Mouse (Mus musculus): ENCODE results near the gene Casr. TPM values are rescaled to one million over a fixed set of nuclear protein-coding genes. Genes with fewer than 3 reads are reported as not detected.

Gene Casr
- total RNA-seq, 1 experiment, result 0.13 TPM

GRCm38 (mm10) chr16:36589898-36590297, 28.0 kb upstream of the Casr start:
- no peak overlapping the region for H3K27ac ChIP-seq (ENCODE audit: insufficient read depth, low read depth, low read length, poor library complexity, severe bottlenecking)
- H3K4me1 ChIP-seq (ENCODE audit: control insufficient read depth in 2 of 2, insufficient read depth in 2 of 2, low read length in 2 of 2, poor library complexity in 1 of 2), result no peaks in the 10 kb centered on the region
- no peaks in the 10 kb centered on the region for H3K9me3 ChIP-seq (ENCODE audit: control insufficient read depth, insufficient read depth, low read depth, low read length)
- no peak for DNase-seq (ENCODE audit: low read depth, low spot score)
- in situ Hi-C loops (cut with MboI; ENCODE audit: low sequenced_read_pairs in 2 of 2, unreplicated experiment in 2 of 2), result no loop called here
- no peaks in the 10 kb centered on the region for H3K36me3 ChIP-seq (ENCODE audit: control insufficient read depth, insufficient read depth, low read length, poor library complexity, severe bottlenecking)
- no peak overlapping the region for H3K9ac ChIP-seq (ENCODE audit: insufficient read depth, low read depth, low read length, poor library complexity, severe bottlenecking)
- TF ChIP-seq CHD2 (IDR thresholded peaks at IDR 0.05; ENCODE audit: low read depth, low read length) (no peak), MAFK (IDR thresholded peaks at IDR 0.05; ENCODE audit: insufficient read depth, low read depth, low read length) (no peak), HCFC1 (IDR thresholded peaks at IDR 0.05; ENCODE audit: borderline replicate concordance, insufficient read depth, low read length) (no peak), ZNF384 (IDR thresholded peaks at IDR 0.05; ENCODE audit: low read depth, low read length) (no peak)
- H3K4me3 ChIP-seq (ENCODE audit: insufficient read depth in 1 of 2, low read depth in 1 of 2, low read length in 2 of 2, poor library complexity in 1 of 2, severe bottlenecking in 1 of 2), result no peak overlapping the region

GRCm38 (mm10) chr16:36587971-36588370, 26.0 kb upstream of the Casr start:
- Histone ChIP-seq H3K27ac (ENCODE audit: insufficient read depth, low read depth, low read length, poor library complexity, severe bottlenecking) (no peak overlapping the region), H3K36me3 (ENCODE audit: control insufficient read depth, insufficient read depth, low read length, poor library complexity, severe bottlenecking) (no peaks in the 10 kb centered on the region), H3K4me1 (ENCODE audit: control insufficient read depth in 2 of 2, insufficient read depth in 2 of 2, low read length in 2 of 2, poor library complexity in 1 of 2) (no peaks in the 10 kb centered on the region), H3K9ac (ENCODE audit: insufficient read depth, low read depth, low read length, poor library complexity, severe bottlenecking) (no peak overlapping the region), H3K9me3 (ENCODE audit: control insufficient read depth, insufficient read depth, low read depth, low read length) (no peaks in the 10 kb centered on the region), H3K4me3 (ENCODE audit: insufficient read depth in 1 of 2, low read depth in 1 of 2, low read length in 2 of 2, poor library complexity in 1 of 2, severe bottlenecking in 1 of 2) (no peak overlapping the region)
- DNase-seq (ENCODE audit: low read depth, low spot score), result no peak
- in situ Hi-C loops (cut with MboI; ENCODE audit: low sequenced_read_pairs in 2 of 2, unreplicated experiment in 2 of 2), result no loop called here
- TF ChIP-seq ZNF384 (IDR thresholded peaks at IDR 0.05; ENCODE audit: low read depth, low read length) (no peak), ZC3H11A (IDR thresholded peaks at IDR 0.05; ENCODE audit: borderline replicate concordance, low read depth, low read length) (no peak), MAFK (IDR thresholded peaks at IDR 0.05; ENCODE audit: insufficient read depth, low read depth, low read length) (no peak), HCFC1 (IDR thresholded peaks at IDR 0.05; ENCODE audit: borderline replicate concordance, insufficient read depth, low read length) (no peak), CHD2 (IDR thresholded peaks at IDR 0.05; ENCODE audit: low read depth, low read length) (no peak)

DNA sequence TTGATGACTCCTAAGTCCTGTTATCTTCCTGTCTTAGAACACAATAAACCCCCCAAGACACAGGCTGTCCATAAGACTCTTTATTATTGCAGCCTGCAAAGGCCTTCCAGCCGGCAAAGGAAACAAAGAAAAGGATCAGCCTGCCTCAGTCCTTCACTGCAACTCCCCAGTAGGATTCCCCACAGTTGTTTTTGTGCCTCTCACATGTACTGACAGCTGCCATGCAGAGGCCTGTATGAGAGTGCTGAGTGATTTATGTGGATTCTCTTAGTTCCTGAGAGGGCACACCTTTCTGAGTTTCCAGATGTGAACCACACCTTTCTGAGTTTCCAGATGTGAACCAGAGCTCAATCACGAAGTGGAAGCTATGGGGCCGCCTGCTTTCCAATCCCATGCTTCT, 20.1 kb upstream of the Casr start:
- Histone ChIP-seq H3K4me1 (ENCODE audit: control insufficient read depth in 2 of 2, insufficient read depth in 2 of 2, low read length in 2 of 2, poor library complexity in 1 of 2) (no peaks in the 10 kb centered on the region), H3K36me3 (ENCODE audit: control insufficient read depth, insufficient read depth, low read length, poor library complexity, severe bottlenecking) (no peaks in the 10 kb centered on the region), H3K9me3 (ENCODE audit: control insufficient read depth, insufficient read depth, low read depth, low read length) (no peaks in the 10 kb centered on the region), H3K4me3 (ENCODE audit: insufficient read depth in 1 of 2, low read depth in 1 of 2, low read length in 2 of 2, poor library complexity in 1 of 2, severe bottlenecking in 1 of 2) (no peak overlapping the region), H3K9ac (ENCODE audit: insufficient read depth, low read depth, low read length, poor library complexity, severe bottlenecking) (no peak overlapping the region), H3K27ac (ENCODE audit: insufficient read depth, low read depth, low read length, poor library complexity, severe bottlenecking) (no peak overlapping the region)
- TF ChIP-seq CHD2 (IDR thresholded peaks at IDR 0.05; ENCODE audit: low read depth, low read length), result no peak
- no peak for TF ChIP-seq MAFK (IDR thresholded peaks at IDR 0.05; ENCODE audit: insufficient read depth, low read depth, low read length)
- no peak for TF ChIP-seq ZC3H11A (IDR thresholded peaks at IDR 0.05; ENCODE audit: borderline replicate concordance, low read depth, low read length)
- no peak for TF ChIP-seq ZNF384 (IDR thresholded peaks at IDR 0.05; ENCODE audit: low read depth, low read length)
- no peak for TF ChIP-seq HCFC1 (IDR thresholded peaks at IDR 0.05; ENCODE audit: borderline replicate concordance, insufficient read depth, low read length)
- DNase-seq (ENCODE audit: low read depth, low spot score), result no peak
- in situ Hi-C loops (cut with MboI; ENCODE audit: low sequenced_read_pairs in 2 of 2, unreplicated experiment in 2 of 2), result no loop called here

DNA sequence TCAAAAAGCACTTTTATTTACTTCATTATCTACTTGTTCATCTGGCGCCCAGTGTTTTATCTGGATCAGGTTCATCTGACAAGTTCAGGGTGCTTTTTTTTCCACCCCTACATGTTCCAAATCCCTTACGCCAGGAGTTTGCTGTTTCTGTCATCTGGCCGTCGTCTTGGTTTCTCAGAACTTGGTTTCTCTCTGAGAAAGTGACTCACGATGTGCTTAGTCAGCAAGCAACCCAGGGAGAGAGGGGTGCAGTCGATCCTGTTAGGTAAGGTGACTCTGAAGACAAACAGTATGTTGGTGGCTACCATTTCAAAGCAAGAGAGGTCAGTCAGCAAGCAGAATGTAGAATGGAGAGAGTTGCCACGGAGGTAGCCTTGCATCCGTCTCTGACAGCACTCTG, 10.0 kb upstream of the Casr start:
- DNase-seq (ENCODE audit: low read depth, low spot score), result no peak
- in situ Hi-C loops (cut with MboI; ENCODE audit: low sequenced_read_pairs in 2 of 2, unreplicated experiment in 2 of 2), result no loop called here
- Histone ChIP-seq H3K4me3 (ENCODE audit: insufficient read depth in 1 of 2, low read depth in 1 of 2, low read length in 2 of 2, poor library complexity in 1 of 2, severe bottlenecking in 1 of 2) (no peak overlapping the region), H3K27ac (ENCODE audit: insufficient read depth, low read depth, low read length, poor library complexity, severe bottlenecking) (no peak overlapping the region), H3K9me3 (ENCODE audit: control insufficient read depth, insufficient read depth, low read depth, low read length) (no peaks in the 10 kb centered on the region), H3K4me1 (ENCODE audit: control insufficient read depth in 2 of 2, insufficient read depth in 2 of 2, low read length in 2 of 2, poor library complexity in 1 of 2) (no peaks in the 10 kb centered on the region), H3K9ac (ENCODE audit: insufficient read depth, low read depth, low read length, poor library complexity, severe bottlenecking) (no peak overlapping the region), H3K36me3 (ENCODE audit: control insufficient read depth, insufficient read depth, low read length, poor library complexity, severe bottlenecking) (no peaks in the 10 kb centered on the region)
- TF ChIP-seq MAFK (IDR thresholded peaks at IDR 0.05; ENCODE audit: insufficient read depth, low read depth, low read length), result no peak
- TF ChIP-seq CHD2 (IDR thresholded peaks at IDR 0.05; ENCODE audit: low read depth, low read length), result no peak
- no peak for TF ChIP-seq ZNF384 (IDR thresholded peaks at IDR 0.05; ENCODE audit: low read depth, low read length)
- TF ChIP-seq HCFC1 (IDR thresholded peaks at IDR 0.05; ENCODE audit: borderline replicate concordance, insufficient read depth, low read length), result no peak
- no peak for TF ChIP-seq ZC3H11A (IDR thresholded peaks at IDR 0.05; ENCODE audit: borderline replicate concordance, low read depth, low read length)

DNA sequence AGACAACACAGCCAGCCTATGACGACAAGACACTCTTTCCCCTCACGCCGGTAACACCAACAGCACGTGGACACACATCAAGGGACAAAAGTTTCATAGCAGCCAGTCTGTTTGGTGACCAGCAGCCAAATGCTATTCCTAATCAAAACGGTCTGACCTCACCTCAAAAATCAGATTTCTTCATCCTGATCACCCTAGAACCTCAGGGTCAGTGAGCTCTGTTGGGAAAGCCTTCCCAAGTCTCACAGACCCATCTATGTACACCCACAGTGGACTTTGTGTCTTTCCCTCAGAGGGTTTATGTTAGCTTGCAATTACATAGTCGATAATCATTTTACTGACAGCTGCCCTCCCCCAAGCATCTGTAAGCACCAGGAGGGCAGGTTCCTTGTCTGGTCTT, 2.4 kb downstream of the Casr start:
- no peak overlapping the region for H3K9ac ChIP-seq (ENCODE audit: insufficient read depth, low read depth, low read length, poor library complexity, severe bottlenecking)
- H3K4me1 ChIP-seq (ENCODE audit: control insufficient read depth in 2 of 2, insufficient read depth in 2 of 2, low read length in 2 of 2, poor library complexity in 1 of 2), result peaks cover 3 to 7% of the 10 kb centered on the region in 2 experiments; a peak in 3 of 4 replicates
- in situ Hi-C loops (cut with MboI; ENCODE audit: low sequenced_read_pairs in 2 of 2, unreplicated experiment in 2 of 2), result no loop called here
- no peaks in the 10 kb centered on the region for H3K9me3 ChIP-seq (ENCODE audit: control insufficient read depth, insufficient read depth, low read depth, low read length)
- TF ChIP-seq ZNF384 (IDR thresholded peaks at IDR 0.05; ENCODE audit: low read depth, low read length), result no peak
- no peaks in the 10 kb centered on the region for H3K36me3 ChIP-seq (ENCODE audit: control insufficient read depth, insufficient read depth, low read length, poor library complexity, severe bottlenecking)
- H3K4me3 ChIP-seq (ENCODE audit: insufficient read depth in 1 of 2, low read depth in 1 of 2, low read length in 2 of 2, poor library complexity in 1 of 2, severe bottlenecking in 1 of 2), result no peak overlapping the region
- H3K27ac ChIP-seq (ENCODE audit: insufficient read depth, low read depth, low read length, poor library complexity, severe bottlenecking), result no peak overlapping the region
- no peak for DNase-seq (ENCODE audit: low read depth, low spot score)

Data from ES-E14 (cell line).